Mouse (Mus musculus) midbrain, embryonic 16.5 days (tissue): ENCODE measurements around the gene Gm6370. TPM values are rescaled to one million over a fixed set of nuclear protein-coding genes. Genes with fewer than 3 reads are reported as not detected.
"Not testable (repeated sequence)": the region's sequence is repeated elsewhere in the genome, so short reads cannot be mapped to it uniquely, and the experiment has no call there.

Experiments
- ATAC-seq: fragments of 200-750 bp; cut with Nextera tagmentation; 2 replicates; pipeline ENCODE4 v1.8.0; 2017; ENCODE audit warnings: moderate TSS enrichment
- H3K27ac ChIP-seq: fragments of 300-500 bp; sonication (generic); 2 replicates; pipeline ENCODE4 v1.5.1; 2014; ENCODE audit warnings: mild to moderate bottlenecking, low read length, mixed read lengths
- H3K27me3 ChIP-seq: fragments of 300-500 bp; sonication (generic); 2 replicates; pipeline ENCODE4 v1.6.1; 2014; ENCODE audit warnings: low read depth, low read length, mixed read lengths; ENCODE audit not compliant: control insufficient read depth, insufficient read depth
- H3K36me3 ChIP-seq: fragments of 300-500 bp; sonication (generic); 2 replicates; pipeline ENCODE4 v1.6.1; 2014; ENCODE audit warnings: mild to moderate bottlenecking, low read length, moderate library complexity, mixed read lengths; ENCODE audit not compliant: control insufficient read depth, insufficient read depth
- H3K4me1 ChIP-seq: fragments of 300-500 bp; sonication (generic); 2 replicates; pipeline ENCODE4 v1.6.1; 2014; ENCODE audit warnings: mild to moderate bottlenecking, low read length, mixed read lengths; ENCODE audit not compliant: control insufficient read depth, insufficient read depth
- H3K4me2 ChIP-seq: fragments of 300-500 bp; sonication (generic); 2 replicates; pipeline ENCODE4 v1.6.1; 2014; ENCODE audit warnings: mild to moderate bottlenecking, low read length, mixed read lengths
- H3K4me3 ChIP-seq: fragments of 300-500 bp; sonication (generic); 2 replicates; pipeline ENCODE4 v1.5.1; 2014; ENCODE audit warnings: low read depth, mild to moderate bottlenecking, low read length, moderate library complexity, mixed read lengths
- H3K9ac ChIP-seq: fragments of 300-500 bp; sonication (generic); 2 replicates; pipeline ENCODE4 v1.6.1; 2014; ENCODE audit warnings: low read depth, low read length, mixed read lengths
- H3K9me3 ChIP-seq: fragments of 300-500 bp; sonication (generic); replicated peaks from 2 replicates; pipeline ENCODE4 v1.6.1; 2014; ENCODE audit warnings: mild to moderate bottlenecking, low read length, mixed read lengths; ENCODE audit not compliant: control insufficient read depth, poor library complexity, severe bottlenecking
- WGBS: fragments of 180-500 bp; shearing (Covaris S2); extraction: QIAGEN DNeasy Blood & Tissue Kit; methylation state at CpG from one replicate; pipeline ENCODE4 v1.1.7; 2014; 5-methylcytosine and 5-hydroxymethylcytosine counted together
- polyA plus RNA-seq: library from polyadenylated mRNA; unstranded; fragments of >200 nt; fragmentation: Nextera tagmentation; extraction: Ambion mirVana; gene quantifications from 2 replicates; pipeline ENCODE4 v1.2.1, GENCODE M21; 2015

The Gm6370 gene
- polyA plus RNA-seq, 1 experiment from 2014 or later: not detected

DNA sequence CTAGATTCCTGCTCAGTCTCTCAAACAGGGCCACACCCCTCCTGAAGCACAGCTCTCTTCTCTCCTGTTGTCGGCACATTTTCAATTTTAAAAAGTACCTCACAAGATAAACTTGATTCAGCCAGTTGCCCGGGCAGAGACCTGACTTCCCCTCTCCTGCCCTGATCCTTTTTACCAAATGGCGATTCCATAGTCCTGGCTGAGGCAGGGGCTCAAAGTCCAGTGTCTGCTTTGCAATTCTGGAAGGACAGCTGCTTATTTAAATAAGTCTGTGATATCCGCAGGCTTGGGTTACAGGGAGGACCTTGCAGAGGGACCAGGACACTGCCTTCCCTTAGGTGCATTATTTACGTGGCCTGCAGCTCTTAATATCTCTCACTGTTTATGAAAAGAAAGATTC, 19.9 kb upstream of the Gm6370 start:
- ATAC-seq: no peak
- Histone ChIP-seq H3K9me3 (no peaks in the 10 kb centered on the region), H3K36me3 (peaks cover 6% of the 10 kb centered on the region), H3K9ac (no peak overlapping the region), H3K27ac (no peak overlapping the region), H3K4me3 (no peak overlapping the region), H3K4me1 (no peaks in the 10 kb centered on the region), H3K4me2 (no peak overlapping the region), H3K27me3 (no peaks in the 10 kb centered on the region)
- WGBS: 86% methylated on average over 5 of the region's 5 CpGs

- no peak for ATAC-seq
- 90% methylated on average over 12 of the region's 12 CpGs for WGBS
- Histone ChIP-seq H3K9ac (no peak overlapping the region), H3K9me3 (no peaks in the 10 kb centered on the region), H3K27me3 (no peaks in the 10 kb centered on the region), H3K36me3 (peaks cover 6% of the 10 kb centered on the region), H3K4me3 (no peak overlapping the region), H3K4me2 (no peak overlapping the region), H3K27ac (no peak overlapping the region), H3K4me1 (no peaks in the 10 kb centered on the region)
Observed at GRCm38 (mm10) chr5:146471821-146472220, 19.3 kb upstream of the Gm6370 start.

- 13% methylated on average over 4 of the region's 4 CpGs for WGBS
- H3K27me3 ChIP-seq, H3K4me2 ChIP-seq, H3K4me1 ChIP-seq, ATAC-seq, H3K9ac ChIP-seq, H3K27ac ChIP-seq, H3K36me3 ChIP-seq, H3K9me3 ChIP-seq, H3K4me3 ChIP-seq: not testable (repeated sequence)
Observed at GRCm38 (mm10) chr5:146479564-146479963, 11.6 kb upstream of the Gm6370 start.

GRCm38 (mm10) chr5:146481665-146482064, 9.5 kb upstream of the Gm6370 start, which contains the start of gene Gm6408:
Gene Gm6408, plus strand, starts transcription at chr5:146481965.
- no CpG with 5 or more reads among the region's 3 CpGs for WGBS
- not testable (repeated sequence) for ATAC-seq

GRCm38 (mm10) chr5:146488959-146489358, 2.2 kb upstream of the Gm6370 start:
- not testable (repeated sequence) for H3K4me3 ChIP-seq, H3K27ac ChIP-seq, H3K9ac ChIP-seq, H3K4me1 ChIP-seq, ATAC-seq, H3K27me3 ChIP-seq, H3K36me3 ChIP-seq, H3K9me3 ChIP-seq, H3K4me2 ChIP-seq
- WGBS: 12% methylated on average over 3 of the region's 4 CpGs

More at GRCm38 (mm10) chr5:146481665-146482064, 9.5 kb upstream of the Gm6370 start, which contains the start of gene Gm6408:
- not testable (repeated sequence) for H3K4me2 ChIP-seq, H3K27ac ChIP-seq, H3K27me3 ChIP-seq, H3K36me3 ChIP-seq, H3K9me3 ChIP-seq, H3K4me1 ChIP-seq, H3K9ac ChIP-seq, H3K4me3 ChIP-seq

- H3K27me3 ChIP-seq, H3K9ac ChIP-seq, H3K4me2 ChIP-seq, H3K4me1 ChIP-seq, H3K9me3 ChIP-seq, H3K4me3 ChIP-seq, ATAC-seq, H3K36me3 ChIP-seq, H3K27ac ChIP-seq: not testable (repeated sequence)
- WGBS: no CpG with 5 or more reads among the region's 5 CpGs
Observed at GRCm38 (mm10) chr5:146502099-146502498, 10.9 kb downstream of the Gm6370 start, which contains the start of gene 4930449I24Rik. Gene 4930449I24Rik, plus strand, starts transcription at chr5:146502399.

GRCm38 (mm10) chr5:146513823-146514222, 22.7 kb downstream of the Gm6370 start, which contains the start of gene Gm3402:
Gene Gm3402, plus strand, starts transcription at chr5:146514123.
- H3K27me3 ChIP-seq, H3K4me1 ChIP-seq, H3K36me3 ChIP-seq, H3K4me3 ChIP-seq, H3K4me2 ChIP-seq, H3K27ac ChIP-seq, H3K9me3 ChIP-seq, ATAC-seq, H3K9ac ChIP-seq: not testable (repeated sequence)
- WGBS: no CpG with 5 or more reads among the region's 5 CpGs

DNA sequence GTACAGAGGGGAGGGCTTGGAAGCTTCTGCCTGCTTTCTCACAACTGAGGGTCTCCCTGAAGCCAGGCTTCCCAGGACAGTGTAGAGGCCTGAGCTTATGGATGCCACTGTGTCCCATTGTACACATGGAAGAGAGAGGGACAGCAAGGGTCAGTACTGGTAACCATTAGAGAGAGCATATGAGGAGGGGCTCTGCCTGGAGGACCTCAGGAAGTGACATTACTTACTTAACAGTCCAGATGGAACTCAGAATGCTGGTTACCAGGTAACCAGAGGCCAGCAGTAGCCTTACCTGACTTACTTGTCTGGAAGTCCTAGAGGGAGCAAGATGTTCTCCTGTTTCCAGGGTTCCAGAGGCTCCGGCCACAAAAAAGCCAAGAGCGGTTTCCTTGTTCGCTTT, 34.3 kb downstream of the Gm6370 start, which contains the start of gene Gm3404:
Gene Gm3404, plus strand, starts transcription at position 301 of the 400 bp plus-strand sequence.
- not testable (repeated sequence) for H3K27me3 ChIP-seq, H3K9me3 ChIP-seq, H3K4me2 ChIP-seq, H3K36me3 ChIP-seq, H3K27ac ChIP-seq, ATAC-seq, H3K4me1 ChIP-seq, H3K4me3 ChIP-seq, H3K9ac ChIP-seq
- WGBS: 88% methylated on average over 1 of the region's 3 CpGs

GRCm38 (mm10) chr5:146537347-146537746, 46.2 kb downstream of the Gm6370 start, which contains the start of gene Gm3409:
Gene Gm3409, plus strand, starts transcription at chr5:146537647.
- H3K4me3 ChIP-seq, H3K4me2 ChIP-seq, H3K36me3 ChIP-seq, H3K27ac ChIP-seq, ATAC-seq, H3K9me3 ChIP-seq, H3K4me1 ChIP-seq, H3K9ac ChIP-seq, H3K27me3 ChIP-seq: not testable (repeated sequence)
- WGBS: 97% methylated on average over 3 of the region's 3 CpGs
